Mouse (Mus musculus) heart, embryonic 14.5 days (tissue): ENCODE data around the gene Olfr354. TPM values are rescaled to one million over a fixed set of nuclear protein-coding genes. Genes with fewer than 3 reads are reported as not detected.

ENCODE experiments used
- ATAC-seq: fragments of 200-750 bp; cut with Nextera tagmentation; 2 replicates; pipeline ENCODE4 v1.8.0; 2017; ENCODE audit warnings: low read depth, moderate TSS enrichment; ENCODE audit not compliant: insufficient number of reproducible peaks, insufficient read depth, low FRiP score
- H3K27ac ChIP-seq, 2 experiments: fragments of 200-500 bp in 1 of 2; fragments of 300-500 bp in 1 of 2; sonication (generic) in 1 of 2; replicated peaks in 1 of 2; 2 replicates each; pipeline ENCODE4 v1.5.1; 2012 to 2014; ENCODE audit warnings: low read depth in 2 of 2, low read length in 2 of 2, control low read depth in 1 of 2, mild to moderate bottlenecking in 1 of 2, mixed read lengths in 1 of 2; ENCODE audit not compliant: control insufficient read depth in 1 of 2, insufficient read depth in 1 of 2
- H3K27me3 ChIP-seq: fragments of 300-500 bp; sonication (generic); 2 replicates; pipeline ENCODE4 v1.6.1; 2014; ENCODE audit warnings: mild to moderate bottlenecking, low read length, control low read depth; ENCODE audit not compliant: control insufficient read depth, insufficient read depth
- H3K36me3 ChIP-seq: fragments of 300-500 bp; sonication (generic); 2 replicates; pipeline ENCODE4 v1.6.1; 2014; ENCODE audit warnings: mild to moderate bottlenecking, control low read depth, low read length, mixed read lengths; ENCODE audit not compliant: control insufficient read depth, insufficient read depth
- H3K4me1 ChIP-seq, 2 experiments: fragments of 200-500 bp in 1 of 2; fragments of 300-500 bp in 1 of 2; sonication (generic) in 1 of 2; 2 replicates each; pipeline ENCODE4 v1.6.1; 2012 to 2014; ENCODE audit warnings: low read length in 2 of 2, control low read depth in 1 of 2, mixed read lengths in 1 of 2; ENCODE audit not compliant: control insufficient read depth in 2 of 2, insufficient read depth in 2 of 2
- H3K4me2 ChIP-seq: fragments of 300-500 bp; sonication (generic); 2 replicates; pipeline ENCODE4 v1.6.1; 2014; ENCODE audit warnings: mild to moderate bottlenecking, low read length
- H3K4me3 ChIP-seq, 2 experiments: fragments of 200-500 bp in 1 of 2; fragments of 300-500 bp in 1 of 2; sonication (generic) in 1 of 2; 2 replicates each; pipeline ENCODE4 v1.5.1; 2012 to 2014; ENCODE audit warnings: low read length in 2 of 2, mild to moderate bottlenecking in 2 of 2, control low read depth in 1 of 2, low read depth in 1 of 2, moderate library complexity in 1 of 2; ENCODE audit not compliant: control insufficient read depth in 1 of 2, insufficient read depth in 1 of 2
- H3K9ac ChIP-seq: fragments of 300-500 bp; sonication (generic); 2 replicates; pipeline ENCODE4 v1.6.1; 2014; ENCODE audit warnings: mild to moderate bottlenecking, low read length
- H3K9me3 ChIP-seq: fragments of 300-500 bp; sonication (generic); 2 replicates; pipeline ENCODE4 v1.6.1; 2016; ENCODE audit warnings: low read length, control low read depth; ENCODE audit not compliant: control insufficient read depth
- WGBS: fragments of 180-500 bp; shearing (Covaris S2); extraction: QIAGEN DNeasy Blood & Tissue Kit; methylation state at CpG from one replicate; pipeline ENCODE4 v1.1.7; 2014; 5-methylcytosine and 5-hydroxymethylcytosine counted together
- polyA plus RNA-seq: library from polyadenylated mRNA; unstranded; fragments of >200 nt; fragmentation: Nextera tagmentation; extraction: Ambion mirVana; gene quantifications from 2 replicates; pipeline ENCODE4 v1.2.1, GENCODE M21; 2014

Gene Olfr354
- polyA plus RNA-seq = not detected in 2 replicates

- Histone ChIP-seq H3K4me2 (no peak within 1 kb of the TSS), H3K4me1 (no peaks in the 10 kb centered on the region), H3K9me3 (no peaks in the 10 kb centered on the region), H3K27ac (no peak within 1 kb of the TSS), H3K36me3 (no peaks in the 10 kb centered on the region), H3K9ac (no peak within 1 kb of the TSS), H3K27me3 (no peaks in the 10 kb centered on the region), H3K4me3 (no peak within 1 kb of the TSS)
- no peak for ATAC-seq
These were observed at the start of gene Olfr354 for GRCm38 (mm10) chr2:36905380-36905779. Gene Olfr354, plus strand, starts transcription at chr2:36905680.

- no peak within 1 kb of the TSS for H3K9ac ChIP-seq
- H3K27ac ChIP-seq = no peak within 1 kb of the TSS
- no peaks in the 10 kb centered on the region; the same call in 1 of the 2 replicates for H3K9me3 ChIP-seq
- H3K27me3 ChIP-seq = no peaks in the 10 kb centered on the region
- no peak within 1 kb of the TSS for H3K4me2 ChIP-seq
- H3K4me3 ChIP-seq = no peak within 1 kb of the TSS
- H3K4me1 ChIP-seq = no peaks in the 10 kb centered on the region
- WGBS = 60% methylated on average over 1 of the region's 1 CpGs
- no peak for ATAC-seq
- H3K36me3 ChIP-seq = no peaks in the 10 kb centered on the region
These were observed 42.9 kb upstream of the Olfr354 start, which contains the start of gene Olfr351 for GRCm38 (mm10) chr2:36862560-36862959. Gene Olfr351, minus strand, starts transcription at chr2:36862660.

- H3K27ac ChIP-seq = no peak within 1 kb of the TSS
- H3K9ac ChIP-seq = no peak within 1 kb of the TSS
- no peak for ATAC-seq
- H3K9me3 ChIP-seq = 0 out of 2 replicates have a peak, but pooled peaks cover 6% of the 10 kb centered on the region
- H3K4me1 ChIP-seq = no peaks in the 10 kb centered on the region
- no peaks in the 10 kb centered on the region for H3K27me3 ChIP-seq
- H3K4me3 ChIP-seq = no peak within 1 kb of the TSS
- H3K4me2 ChIP-seq = no peak within 1 kb of the TSS
- 49% methylated on average over 1 of the region's 1 CpGs for WGBS
- H3K36me3 ChIP-seq = no peaks in the 10 kb centered on the region
These were observed 37.3 kb upstream of the Olfr354 start, which contains the start of gene Olfr352 for GRCm38 (mm10) chr2:36868160-36868559. Gene Olfr352, plus strand, starts transcription at chr2:36868460.

GRCm38 (mm10) chr2:36892836-36893235 lies 12.6 kb upstream of the Olfr354 start, which contains the start of gene Olfr353:
Gene Olfr353, minus strand, starts transcription at chr2:36892936.
- Histone ChIP-seq H3K36me3 (no peaks in the 10 kb centered on the region), H3K4me2 (no peak within 1 kb of the TSS), H3K27ac (no peak within 1 kb of the TSS), H3K27me3 (no peaks in the 10 kb centered on the region), H3K9ac (no peak within 1 kb of the TSS), H3K4me1 (no peaks in the 10 kb centered on the region), H3K9me3 (0 out of 2 replicates have a peak, but pooled peaks cover 4% of the 10 kb centered on the region), H3K4me3 (no peak within 1 kb of the TSS)
- no peak for ATAC-seq

- H3K4me1 ChIP-seq = no peaks in the 10 kb centered on the region
- H3K36me3 ChIP-seq = no peaks in the 10 kb centered on the region
- H3K4me2 ChIP-seq = no peak overlapping the region
- no peak overlapping the region for H3K4me3 ChIP-seq
- H3K27ac ChIP-seq = no peak overlapping the region
- no peaks in the 10 kb centered on the region for H3K27me3 ChIP-seq
- no peak overlapping the region for H3K9ac ChIP-seq
- H3K9me3 ChIP-seq = 0 out of 2 replicates have a peak, but pooled peaks cover 4% of the 10 kb centered on the region
- no peak for ATAC-seq
These were observed 8.4 kb upstream of the Olfr354 start for GRCm38 (mm10) chr2:36897114-36897513.

GRCm38 (mm10) chr2:36928797-36929196 lies 23.3 kb downstream of the Olfr354 start, which contains the start of gene Olfr355:
Gene Olfr355, minus strand, starts transcription at chr2:36928897.
- no peaks in the 10 kb centered on the region for H3K27me3 ChIP-seq
- no peaks in the 10 kb centered on the region for H3K4me1 ChIP-seq
- H3K4me2 ChIP-seq = no peak within 1 kb of the TSS
- H3K4me3 ChIP-seq = no peak within 1 kb of the TSS
- H3K9me3 ChIP-seq = 0 out of 2 replicates have a peak, but pooled peaks cover 5% of the 10 kb centered on the region
- H3K27ac ChIP-seq = no peak within 1 kb of the TSS
- no peaks in the 10 kb centered on the region for H3K36me3 ChIP-seq
- no peak for ATAC-seq
- H3K9ac ChIP-seq = no peak within 1 kb of the TSS

- Histone ChIP-seq H3K4me2 (no peak within 1 kb of the TSS), H3K4me3 (no peak within 1 kb of the TSS), H3K9me3 (peaks cover 9% of the 10 kb centered on the region; the same call in 1 of the 2 replicates), H3K4me1 (no peaks in the 10 kb centered on the region), H3K36me3 (no peaks in the 10 kb centered on the region), H3K9ac (no peak within 1 kb of the TSS), H3K27me3 (no peaks in the 10 kb centered on the region), H3K27ac (no peak within 1 kb of the TSS)
- ATAC-seq = no peak
- 64% methylated on average over 2 of the region's 2 CpGs for WGBS
These were observed 31.3 kb downstream of the Olfr354 start, which contains the start of gene Olfr356 for GRCm38 (mm10) chr2:36936821-36937220. Gene Olfr356, plus strand, starts transcription at chr2:36937121.
